Comparison of ENCODE assay signal across 9 mouse cellular contexts in the genomic region with DNA sequence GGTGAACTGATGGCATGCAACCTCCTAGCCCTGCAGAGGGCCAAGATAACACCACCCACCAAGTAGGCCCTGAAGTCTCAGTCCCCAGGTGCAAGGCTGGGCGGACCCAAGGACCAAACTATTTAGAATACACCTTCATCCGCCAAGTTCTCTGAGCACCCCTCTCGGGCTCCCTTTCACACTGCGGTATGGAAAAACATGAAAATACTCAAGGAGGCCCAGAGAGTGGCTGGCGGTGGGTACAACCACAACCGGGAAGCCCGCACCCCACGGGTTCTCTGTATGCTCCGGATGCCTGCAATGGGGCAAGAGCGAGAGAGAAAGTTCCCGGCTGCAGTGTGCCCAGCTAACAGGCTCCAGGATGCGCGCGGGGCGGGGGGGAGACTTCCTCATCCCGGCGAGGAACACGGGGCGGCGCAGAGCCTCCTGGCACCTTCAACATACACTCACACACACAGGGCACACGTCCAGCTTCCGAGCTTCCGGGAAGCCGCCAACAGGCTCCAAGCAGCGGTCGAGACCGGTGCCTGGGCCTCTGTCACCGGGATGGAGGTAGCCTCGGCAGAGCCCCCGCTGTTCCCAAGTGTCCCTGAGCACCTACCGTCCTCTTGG. TPM values are rescaled to one million over a fixed set of nuclear protein-coding genes. Genes with fewer than 3 reads are reported as not detected.
DNase-seq lines count a peak whose midpoint lies in the region; ATAC-seq lines count a peak whose summit lies in the region.
"Had no signal": no experiment of that assay in that cellular context is flagged by ENCODE, and none has a peak within 500 bp of the region (broad histone marks: within the 10 kb centered on the region; RNA-seq: fewer than 3 reads in every experiment).

No protein-coding gene starts in this region.

- peak overlapping the region; percentile 90 for H3K9ac ChIP-seq in forebrain, embryonic 16.5 days (replicated peaks; ENCODE audit: low read depth, low read length)

- peaks cover 17% of the 10 kb centered on the region for H3K27me3 ChIP-seq in forebrain, embryonic 16.5 days (replicated peaks; ENCODE audit: control insufficient read depth, insufficient read depth, low read length)

- peak overlapping the region; percentile 88 for H3K27ac ChIP-seq in forebrain, embryonic 16.5 days (ENCODE audit: low read length)

- H3K4me2 ChIP-seq in forebrain, embryonic 16.5 days (ENCODE audit: low read length), result peak overlapping the region; percentile 87

- peak; percentile 9 for ATAC-seq in forebrain, embryonic 16.5 days
- peak; percentile 43 to 69 for ATAC-seq in hematopoietic stem cell, adult 5-6 weeks (replicated peaks in 1 of 2; ENCODE audit: insufficient read depth in 1 of 2, low FRiP score in 2 of 2, low TSS enrichment in 1 of 2, low read depth in 1 of 2, poor library complexity in 2 of 2, severe bottlenecking in 2 of 2)

- peak; percentile 76 for DNase-seq in MN1 (ENCODE audit: low spot score)
- DNase-seq in cerebellum, adult 18-20 months, result peak; percentile 81 to 83
- DNase-seq in layer of hippocampus, postnatal 10 days (ENCODE audit: low spot score in 2 of 2), result peak; percentile 55 to 71
- peak; percentile 29 for DNase-seq in lung, postnatal 14 days
- peak; percentile 16 for DNase-seq in skeletal muscle tissue, adult 2 months (ENCODE audit: low read depth, low spot score)
- DNase-seq in B cell, adult 2 months, result no peak

- H3K4me3 ChIP-seq in forebrain, embryonic 16.5 days (replicated peaks; ENCODE audit: low read length), result peak overlapping the region; percentile 73
- H3K4me3 ChIP-seq: myocyte had no signal

- peaks cover 45% of the 10 kb centered on the region for H3K4me1 ChIP-seq in forebrain, embryonic 16.5 days (replicated peaks; ENCODE audit: control insufficient read depth, insufficient read depth, low read length)

- WGBS in forebrain, embryonic 16.5 days, result 1% methylated on average over 31 of the region's 31 CpGs

- H3K36me3 ChIP-seq in forebrain, embryonic 16.5 days (ENCODE audit: control insufficient read depth, insufficient read depth), result no peaks in the 10 kb centered on the region

- H3K9me3 ChIP-seq in forebrain, embryonic 16.5 days (ENCODE audit: control insufficient read depth, low read length), result no peaks in the 10 kb centered on the region

RNA-seq across cellular contexts. Expression of a gene that starts 0.6 kb away (rescaled TPM):
- polyA plus RNA-seq in forebrain, embryonic 16.5 days (2015; fragmentation: Nextera tagmentation; extraction: Ambion mirVana), result 64.2 and 82.2 TPM in 2 replicates
- total RNA-seq in hematopoietic stem cell, adult 5-6 weeks (2017), result 3.4 and 7.3 TPM in 2 replicates
- 10 to 100 TPM; 74.5 to 79.0 TPM for total RNA-seq in layer of hippocampus, postnatal 10 days (2021)

Comparison
In these comparisons a context has a peak if more than half of its experiments do, and no peak if none do; other contexts are left out.
1. DNase-seq: peak in MN1 (single experiment), cerebellum, adult 18-20 months (2 of 2), layer of hippocampus, postnatal 10 days (2 of 2), lung, postnatal 14 days (single experiment) and skeletal muscle tissue, adult 2 months (single experiment); none in B cell, adult 2 months (0 of 2).